Mouse (Mus musculus): ENCODE data around the gene Abcb11. TPM values are rescaled to one million over a fixed set of nuclear protein-coding genes. Genes with fewer than 3 reads are reported as not detected.

Gene Abcb11
- total and polyA plus RNA-seq, 3 experiments, result 0.16 TPM; not detected in 2

DNA sequence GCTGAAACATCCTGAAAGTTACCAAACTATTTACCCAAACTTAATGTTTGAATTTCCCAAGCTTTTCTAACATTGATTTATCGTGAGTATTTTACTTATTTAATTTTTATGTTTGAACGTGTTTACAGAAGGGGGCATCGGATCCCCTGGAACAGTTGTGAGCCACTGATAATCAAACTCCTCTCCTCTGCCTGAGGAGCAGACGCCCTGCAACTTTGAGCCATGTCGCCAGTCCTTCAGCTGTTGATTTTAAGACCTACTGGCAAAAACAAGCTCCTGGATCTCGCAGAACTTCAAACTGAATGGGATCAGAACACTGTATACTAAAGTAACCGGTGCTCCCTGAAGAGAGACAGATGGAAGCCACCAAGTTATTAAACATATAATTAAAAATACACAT lies 135.9 kb downstream of the Abcb11 start:
- H3K4me1 ChIP-seq (ENCODE audit: control insufficient read depth in 1 of 2, insufficient read depth in 2 of 2), result peaks cover 0 to 7% of the 10 kb centered on the region in 2 experiments; a peak in 2 of 4 replicates
- dilution Hi-C loops (cut with MboI; ENCODE audit: extremely low pct_ligation_motif_present, extremely low pct_unique_long_range_greater_than_20kb, low sequenced_read_pairs) (no loop called here), in situ Hi-C loops (cut with MboI; ENCODE audit: low pct_ligation_motif_present, low pct_unique_long_range_greater_than_20kb, low sequenced_read_pairs) (no loop called here)
- TF ChIP-seq CTCF (conservative IDR thresholded peaks at IDR 0.05 in 1 of 2, IDR thresholded peaks at IDR 0.05 in 1 of 2; ENCODE audit: low read depth in 2 of 2, low read length in 2 of 2) (no peak), HCFC1 (IDR thresholded peaks at IDR 0.05; ENCODE audit: low read depth, low read length) (no peak), GABPA (IDR thresholded peaks at IDR 0.05; ENCODE audit: insufficient replicate concordance, low read depth, low read length) (no peak), E2F4 (IDR thresholded peaks at IDR 0.05; ENCODE audit: insufficient replicate concordance, low read depth, low read length) (no peak), NRF1 (IDR thresholded peaks at IDR 0.05; ENCODE audit: low read depth, low read length) (no peak), ELF1 (IDR thresholded peaks at IDR 0.05; ENCODE audit: low read depth, low read length) (no peak), ZKSCAN1 (IDR thresholded peaks at IDR 0.05; ENCODE audit: borderline replicate concordance, low read depth, low read length) (no peak), USF1 (IDR thresholded peaks at IDR 0.05; ENCODE audit: low read depth, low read length) (no peak), ZNF384 (IDR thresholded peaks at IDR 0.05; ENCODE audit: low read depth, low read length) (no peak), MAX (IDR thresholded peaks at IDR 0.05; ENCODE audit: low read length) (no peak), CHD2 (IDR thresholded peaks at IDR 0.05; ENCODE audit: low read length) (no peak), MXI1 (IDR thresholded peaks at IDR 0.05; ENCODE audit: low read depth, low read length) (no peak), RCOR1 (conservative IDR thresholded peaks at IDR 0.05; ENCODE audit: low read depth, low read length) (no peak), EP300 (IDR thresholded peaks at IDR 0.05; ENCODE audit: low read length) (no peak), TCF12 (IDR thresholded peaks at IDR 0.05; ENCODE audit: low read depth, low read length) (no peak), BHLHE40 (IDR thresholded peaks at IDR 0.05; ENCODE audit: low read depth, low read length) (no peak)
- peak overlapping the region; percentile 53; the same call in 1 of the 2 replicates for H3K4me2 ChIP-seq (ENCODE audit: insufficient read depth, low read depth, poor library complexity, severe bottlenecking)
- no peak overlapping the region; the same call in 1 of the 2 replicates for H3K9ac ChIP-seq (ENCODE audit: insufficient read depth, low read depth)
- no peaks in the 10 kb centered on the region for H3K9me3 ChIP-seq (replicated peaks; ENCODE audit: low read length)
- peak overlapping the region in 2 of 3 experiments; percentile 67 to 96 for H3K4me3 ChIP-seq (replicated peaks in 1 of 3; ENCODE audit: low read depth in 2 of 3, low read length in 2 of 3, poor library complexity in 1 of 3)
- H3K79me2 ChIP-seq (replicated peaks; ENCODE audit: control insufficient read depth, extremely low read depth, insufficient read depth, poor library complexity, severe bottlenecking), result peaks cover 12% of the 10 kb centered on the region
- peaks cover 9 to 16% of the 10 kb centered on the region in 2 experiments for H3K36me3 ChIP-seq (replicated peaks in 1 of 2; ENCODE audit: control insufficient read depth in 1 of 2, insufficient read depth in 1 of 2, low read length in 1 of 2)
- no peak overlapping the region for H3K27ac ChIP-seq (ENCODE audit: insufficient read depth, low read depth)
- DNase-seq (ENCODE audit: extremely low read depth), result peak; percentile 12
- no peaks in the 10 kb centered on the region for H3K27me3 ChIP-seq (replicated peaks)

DNA sequence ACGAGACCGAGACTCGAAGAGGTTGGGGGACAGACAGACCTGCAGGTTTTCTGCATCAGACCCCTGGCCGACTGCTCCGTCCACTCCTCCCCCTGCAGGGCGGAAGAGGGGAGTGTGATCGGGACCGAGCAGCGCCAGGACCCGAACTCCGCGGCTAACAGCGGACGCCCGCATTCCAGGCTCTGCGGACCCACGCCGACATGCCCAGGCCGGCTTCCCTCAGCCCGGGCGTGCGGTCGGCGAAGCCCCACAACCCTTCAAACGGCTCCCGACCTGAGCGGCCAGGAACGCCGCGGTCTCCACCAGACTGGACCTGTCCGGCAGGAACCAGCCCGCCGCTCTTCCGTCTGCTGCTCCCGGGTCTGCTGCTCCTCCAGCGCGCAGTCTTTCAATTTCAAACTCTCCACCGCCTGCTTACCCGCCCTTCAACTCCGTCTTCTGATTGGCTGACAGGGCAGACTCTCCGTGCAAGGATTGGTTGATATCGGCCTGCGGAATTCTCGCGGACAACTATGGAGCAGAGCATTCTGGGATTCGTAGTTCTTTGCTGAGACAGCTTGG lies 136.5 kb downstream of the Abcb11 start, which contains the start of gene Spc25:
TSS of gene Spc25 (minus strand) at position 404 of the 561 bp plus-strand sequence.
- peaks cover 12% of the 10 kb centered on the region for H3K79me2 ChIP-seq (replicated peaks; ENCODE audit: control insufficient read depth, extremely low read depth, insufficient read depth, poor library complexity, severe bottlenecking)
- H3K36me3 ChIP-seq (replicated peaks in 1 of 2; ENCODE audit: control insufficient read depth in 1 of 2, insufficient read depth in 1 of 2, low read length in 1 of 2), result peaks cover 14 to 22% of the 10 kb centered on the region in 2 experiments
- dilution Hi-C loops (cut with MboI; ENCODE audit: extremely low pct_ligation_motif_present, extremely low pct_unique_long_range_greater_than_20kb, low sequenced_read_pairs), result no loop called here
- DNase-seq (ENCODE audit: extremely low read depth), result peak; percentile 95
- peak within 1 kb of the TSS; percentile 96 for H3K4me2 ChIP-seq (ENCODE audit: insufficient read depth, low read depth, poor library complexity, severe bottlenecking)
- H3K27me3 ChIP-seq (replicated peaks), result no peaks in the 10 kb centered on the region
- peak within 1 kb of the TSS; percentile 33; the same call in 1 of the 2 replicates for H3K27ac ChIP-seq (ENCODE audit: insufficient read depth, low read depth)
- peaks cover 0 to 7% of the 10 kb centered on the region in 2 experiments; a peak in 2 of 4 replicates for H3K4me1 ChIP-seq (ENCODE audit: control insufficient read depth in 1 of 2, insufficient read depth in 2 of 2)
- peak within 1 kb of the TSS; percentile 90 to 99 (median 96) for H3K4me3 ChIP-seq (replicated peaks in 1 of 3; ENCODE audit: low read depth in 2 of 3, low read length in 2 of 3, poor library complexity in 1 of 3)
- peak within 1 kb of the TSS; percentile 85 for H3K9ac ChIP-seq (ENCODE audit: insufficient read depth, low read depth)
- no peaks in the 10 kb centered on the region for H3K9me3 ChIP-seq (replicated peaks; ENCODE audit: low read length)
- in situ Hi-C loops (cut with MboI; ENCODE audit: low pct_ligation_motif_present, low pct_unique_long_range_greater_than_20kb, low sequenced_read_pairs), result no loop called here
- no peak; the same call in 1 of the 2 replicates for TF ChIP-seq GABPA (IDR thresholded peaks at IDR 0.05; ENCODE audit: insufficient replicate concordance, low read depth, low read length)
- TF ChIP-seq POLR2A (IDR thresholded peaks at IDR 0.05; ENCODE audit: low read depth, low read length), result peak; percentile 96
- TF ChIP-seq EP300 (IDR thresholded peaks at IDR 0.05; ENCODE audit: low read length), result no peak
- TF ChIP-seq CHD1 (IDR thresholded peaks at IDR 0.05; ENCODE audit: low read depth, low read length), result no peak
- peak; percentile 81 for TF ChIP-seq ELF1 (IDR thresholded peaks at IDR 0.05; ENCODE audit: low read depth, low read length)
- no peak for TF ChIP-seq ETS1 (conservative IDR thresholded peaks at IDR 0.05; ENCODE audit: low read depth, low read length)
- TF ChIP-seq MEF2A (IDR thresholded peaks at IDR 0.05; ENCODE audit: borderline replicate concordance, low read depth, low read length), result peak; percentile 29; the same call in 1 of the 2 replicates
- TF ChIP-seq CHD2 (IDR thresholded peaks at IDR 0.05; ENCODE audit: low read length), result peak; percentile 100
- TF ChIP-seq MAFK (IDR thresholded peaks at IDR 0.05; ENCODE audit: insufficient replicate concordance, low read length), result no peak
- TF ChIP-seq ZC3H11A (IDR thresholded peaks at IDR 0.05; ENCODE audit: low read depth, low read length), result no peak
- TF ChIP-seq ZMIZ1 (IDR thresholded peaks at IDR 0.05; ENCODE audit: low read depth, low read length), result peak; percentile 91
- TF ChIP-seq USF1 (IDR thresholded peaks at IDR 0.05; ENCODE audit: low read depth, low read length), result no peak
- TF ChIP-seq RCOR1 (conservative IDR thresholded peaks at IDR 0.05; ENCODE audit: low read depth, low read length), result no peak
- TF ChIP-seq POLR2AphosphoS2 (IDR thresholded peaks at IDR 0.05; ENCODE audit: low read depth, low read length), result peak; percentile 87; the same call in 1 of the 2 replicates
- TF ChIP-seq JUN (IDR thresholded peaks at IDR 0.05; ENCODE audit: insufficient read depth, low read depth, low read length), result no peak
- no peak for TF ChIP-seq SMC3 (IDR thresholded peaks at IDR 0.05; ENCODE audit: low read depth, low read length)
- TF ChIP-seq NELFE (IDR thresholded peaks at IDR 0.05; ENCODE audit: low read depth, low read length), result peak; percentile 96
- peak; percentile 97 for TF ChIP-seq KAT2A (IDR thresholded peaks at IDR 0.05; ENCODE audit: insufficient replicate concordance, low read length)
- no peak for TF ChIP-seq UBTF (IDR thresholded peaks at IDR 0.05; ENCODE audit: low read depth, low read length)
- TF ChIP-seq USF2 (conservative IDR thresholded peaks at IDR 0.05; ENCODE audit: low read depth, low read length), result no peak
- TF ChIP-seq IRF4 (IDR thresholded peaks at IDR 0.05; ENCODE audit: low read depth, low read length), result 0 out of 2 replicates have a peak, but pooled peaks have one; percentile 53
- peak; percentile 98 for TF ChIP-seq E2F4 (IDR thresholded peaks at IDR 0.05; ENCODE audit: insufficient replicate concordance, low read depth, low read length)
